Mouse (Mus musculus): ENCODE data around the gene 2010300C02Rik. TPM values are rescaled to one million over a fixed set of nuclear protein-coding genes. Genes with fewer than 3 reads are reported as not detected.

2010300C02Rik gene
- total and polyA plus RNA-seq, 2 experiments, result 0.04 to 0.09 TPM

DNA sequence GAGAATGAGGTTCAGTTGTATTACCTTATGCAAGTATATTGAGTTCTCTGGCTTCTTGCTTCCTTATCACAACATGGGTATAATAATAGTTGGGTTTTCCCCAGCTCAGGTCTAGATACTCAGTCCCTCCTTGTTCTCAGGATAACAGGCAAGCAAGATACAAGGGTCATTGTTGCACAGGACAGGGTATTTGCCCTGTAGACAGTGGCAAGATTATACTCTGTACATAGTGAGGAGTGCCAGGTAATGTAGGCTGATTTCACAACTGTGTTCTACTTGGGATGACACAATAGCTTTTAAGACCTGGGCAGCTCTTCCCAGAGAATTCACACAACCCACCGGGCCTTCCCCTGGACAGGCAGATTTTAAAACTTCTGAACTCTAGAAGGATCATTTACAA lies 151.5 kb downstream of the 2010300C02Rik start:
- Histone ChIP-seq H3K79me2 (ENCODE audit: control insufficient read depth, insufficient read depth, low read length) (no peaks in the 10 kb centered on the region), H3K27ac (replicated peaks; ENCODE audit: insufficient read depth, low read depth, low read length) (no peak overlapping the region), H3K36me3 (ENCODE audit: control insufficient read depth, insufficient read depth, low read length) (no peaks in the 10 kb centered on the region), H3K9ac (ENCODE audit: low read depth, low read length) (no peak overlapping the region), H3K4me1 (ENCODE audit: control insufficient read depth, insufficient read depth, low read length) (peaks cover 3% of the 10 kb centered on the region; the same call in 1 of the 2 replicates), H3K27me3 (ENCODE audit: control insufficient read depth, insufficient read depth, low read length) (no peaks in the 10 kb centered on the region), H3K4me3 (ENCODE audit: insufficient read depth, low read depth, low read length) (no peak overlapping the region)
- TF ChIP-seq POLR2A (IDR thresholded peaks at IDR 0.05; ENCODE audit: extremely low read depth, insufficient read depth, low read length), result no peak
- no peak for TF ChIP-seq CTCF (IDR thresholded peaks at IDR 0.05; ENCODE audit: low read depth, low read length)
- DNase-seq (ENCODE audit: extremely low read depth, low read depth, low spot score), result peak; percentile 83
- 27% methylated on average over 1 of the region's 1 CpGs for WGBS

DNA sequence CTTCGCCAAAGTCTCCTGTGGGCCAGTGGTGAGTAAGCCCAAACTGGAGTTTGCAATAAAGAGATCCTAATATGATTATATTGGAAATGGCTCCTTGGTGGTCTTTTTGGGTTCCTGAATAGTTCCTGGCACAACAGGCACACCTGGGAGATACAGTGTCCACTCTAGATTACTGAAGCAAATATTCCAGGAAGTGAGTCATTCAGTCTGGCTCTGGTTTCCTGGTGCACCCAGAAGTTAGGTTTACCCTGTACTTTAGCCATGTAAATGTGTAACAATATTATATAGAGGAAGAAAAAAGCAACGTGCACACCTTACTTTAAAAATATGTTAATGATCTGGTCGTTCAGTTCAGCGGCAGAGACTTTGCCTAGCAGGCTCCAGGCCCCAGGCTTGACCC lies 153.1 kb downstream of the 2010300C02Rik start:
- Histone ChIP-seq H3K27ac (replicated peaks; ENCODE audit: insufficient read depth, low read depth, low read length) (no peak overlapping the region), H3K79me2 (ENCODE audit: control insufficient read depth, insufficient read depth, low read length) (no peaks in the 10 kb centered on the region), H3K27me3 (ENCODE audit: control insufficient read depth, insufficient read depth, low read length) (no peaks in the 10 kb centered on the region), H3K4me3 (ENCODE audit: insufficient read depth, low read depth, low read length) (no peak overlapping the region), H3K4me1 (ENCODE audit: control insufficient read depth, insufficient read depth, low read length) (peaks cover 3% of the 10 kb centered on the region; the same call in 1 of the 2 replicates), H3K36me3 (ENCODE audit: control insufficient read depth, insufficient read depth, low read length) (no peaks in the 10 kb centered on the region), H3K9ac (ENCODE audit: low read depth, low read length) (no peak overlapping the region)
- no peak for DNase-seq (ENCODE audit: extremely low read depth, low read depth, low spot score)
- no peak for TF ChIP-seq CTCF (IDR thresholded peaks at IDR 0.05; ENCODE audit: low read depth, low read length)
- no peak for TF ChIP-seq POLR2A (IDR thresholded peaks at IDR 0.05; ENCODE audit: extremely low read depth, insufficient read depth, low read length)
- WGBS, result 82% methylated on average over 4 of the region's 4 CpGs

DNA sequence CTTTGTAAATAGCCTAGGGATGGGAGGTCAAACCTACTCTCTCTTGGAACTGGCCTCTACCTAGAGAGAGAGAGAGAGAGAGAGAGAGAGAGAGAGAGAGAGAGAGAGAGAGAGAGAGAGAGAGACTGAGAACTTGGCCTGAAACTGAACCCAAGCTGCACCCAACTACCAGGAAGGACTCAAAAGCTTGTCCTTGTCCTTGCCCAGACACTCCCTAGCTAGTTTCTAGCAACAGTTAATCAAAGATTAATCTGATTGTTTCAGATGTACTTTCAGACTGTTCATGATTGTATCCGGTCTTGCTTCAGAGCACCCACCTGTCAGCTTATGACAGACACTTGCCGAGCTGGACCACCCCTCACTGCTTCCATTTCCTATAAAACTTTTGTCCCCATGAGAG lies 153.5 kb downstream of the 2010300C02Rik start:
- Histone ChIP-seq H3K79me2 (ENCODE audit: control insufficient read depth, insufficient read depth, low read length) (no peaks in the 10 kb centered on the region), H3K36me3 (ENCODE audit: control insufficient read depth, insufficient read depth, low read length) (no peaks in the 10 kb centered on the region), H3K27me3 (ENCODE audit: control insufficient read depth, insufficient read depth, low read length) (no peaks in the 10 kb centered on the region), H3K9ac (ENCODE audit: low read depth, low read length) (no peak overlapping the region), H3K4me3 (ENCODE audit: insufficient read depth, low read depth, low read length) (no peak overlapping the region), H3K27ac (replicated peaks; ENCODE audit: insufficient read depth, low read depth, low read length) (no peak overlapping the region), H3K4me1 (ENCODE audit: control insufficient read depth, insufficient read depth, low read length) (peaks cover 3% of the 10 kb centered on the region; the same call in 1 of the 2 replicates)
- no peak for TF ChIP-seq CTCF (IDR thresholded peaks at IDR 0.05; ENCODE audit: low read depth, low read length)
- no peak for TF ChIP-seq POLR2A (IDR thresholded peaks at IDR 0.05; ENCODE audit: extremely low read depth, insufficient read depth, low read length)
- 86% methylated on average over 2 of the region's 2 CpGs for WGBS
- no peak for DNase-seq (ENCODE audit: extremely low read depth, low read depth, low spot score)

DNA sequence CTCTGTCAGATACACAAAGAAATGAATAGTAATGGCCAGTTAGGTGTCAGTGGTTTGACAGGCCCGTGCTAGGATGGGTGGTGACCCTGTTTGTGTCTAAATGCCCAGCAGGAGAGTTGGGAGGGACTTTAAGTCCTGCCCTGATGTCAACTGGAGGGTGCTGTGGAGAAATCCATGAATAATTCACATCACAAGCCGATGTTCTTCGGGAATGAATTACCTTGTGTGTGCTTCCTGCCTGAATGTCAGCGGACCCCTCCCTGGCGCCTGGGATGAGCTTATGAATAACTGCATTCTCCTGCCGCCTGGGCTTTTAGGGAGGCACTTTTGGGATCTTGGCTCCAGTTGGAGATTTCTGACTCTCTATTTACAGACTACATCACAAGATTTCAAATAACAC lies 154.5 kb downstream of the 2010300C02Rik start:
- H3K79me2 ChIP-seq (ENCODE audit: control insufficient read depth, insufficient read depth, low read length), result no peaks in the 10 kb centered on the region
- no peak for DNase-seq (ENCODE audit: extremely low read depth, low read depth, low spot score)

DNA sequence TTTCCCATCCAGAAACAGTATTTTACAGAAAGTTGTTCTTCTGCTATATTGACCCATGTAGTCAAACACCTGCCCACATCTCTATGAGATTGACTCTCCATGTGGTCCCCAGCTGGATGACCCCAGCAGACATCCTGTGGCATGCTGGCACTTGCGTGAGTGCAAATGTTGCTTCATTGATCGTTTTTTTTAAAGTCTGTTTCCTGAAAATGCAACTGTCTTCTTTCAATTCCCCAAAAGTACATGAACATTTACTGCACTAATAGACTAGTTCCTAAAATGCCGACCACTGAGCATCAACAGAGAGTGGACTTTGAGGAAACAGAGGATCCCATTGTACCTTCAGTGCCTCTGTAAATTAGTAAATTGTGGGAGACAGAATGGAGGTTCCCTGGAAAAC lies 157.9 kb downstream of the 2010300C02Rik start:
- peak; percentile 33 for DNase-seq (ENCODE audit: extremely low read depth, low read depth, low spot score)
- no peaks in the 10 kb centered on the region for H3K79me2 ChIP-seq (ENCODE audit: control insufficient read depth, insufficient read depth, low read length)
- no peaks in the 10 kb centered on the region for H3K36me3 ChIP-seq (ENCODE audit: control insufficient read depth, insufficient read depth, low read length)
- H3K27ac ChIP-seq (replicated peaks; ENCODE audit: insufficient read depth, low read depth, low read length), result no peak overlapping the region
- no peaks in the 10 kb centered on the region for H3K27me3 ChIP-seq (ENCODE audit: control insufficient read depth, insufficient read depth, low read length)
- no peak overlapping the region for H3K9ac ChIP-seq (ENCODE audit: low read depth, low read length)
- H3K4me3 ChIP-seq (ENCODE audit: insufficient read depth, low read depth, low read length), result no peak overlapping the region
- no peak for TF ChIP-seq POLR2A (IDR thresholded peaks at IDR 0.05; ENCODE audit: extremely low read depth, insufficient read depth, low read length)
- TF ChIP-seq CTCF (IDR thresholded peaks at IDR 0.05; ENCODE audit: low read depth, low read length), result no peak
- 71% methylated on average over 3 of the region's 3 CpGs for WGBS
- H3K4me1 ChIP-seq (ENCODE audit: control insufficient read depth, insufficient read depth, low read length), result no peaks in the 10 kb centered on the region

More for the DNA sequence above, 154.5 kb downstream of the 2010300C02Rik start:
- Histone ChIP-seq H3K27ac (replicated peaks; ENCODE audit: insufficient read depth, low read depth, low read length) (no peak overlapping the region), H3K36me3 (ENCODE audit: control insufficient read depth, insufficient read depth, low read length) (no peaks in the 10 kb centered on the region), H3K27me3 (ENCODE audit: control insufficient read depth, insufficient read depth, low read length) (no peaks in the 10 kb centered on the region), H3K4me1 (ENCODE audit: control insufficient read depth, insufficient read depth, low read length) (peaks cover 3% of the 10 kb centered on the region; the same call in 1 of the 2 replicates), H3K9ac (ENCODE audit: low read depth, low read length) (no peak overlapping the region), H3K4me3 (ENCODE audit: insufficient read depth, low read depth, low read length) (no peak overlapping the region)
- TF ChIP-seq POLR2A (IDR thresholded peaks at IDR 0.05; ENCODE audit: extremely low read depth, insufficient read depth, low read length) (no peak), CTCF (IDR thresholded peaks at IDR 0.05; ENCODE audit: low read depth, low read length) (no peak)
- 71% methylated on average over 6 of the region's 6 CpGs for WGBS

Other genes with a start within 250 kb of the 2010300C02Rik start
- 1.2 and 1.5 TPM in 2 replicates for gene Mgat4a, start 179.1 kb downstream of the 2010300C02Rik start, total RNA-seq (2014; rRNA removed)
- 0.17 and 0.21 TPM in 2 replicates for gene Mgat4a, start 179.1 kb downstream of the 2010300C02Rik start, polyA plus RNA-seq (2012; rRNA removed)
- gene Tsga10, start 146.3 kb upstream of the 2010300C02Rik start, total RNA-seq (2014; rRNA removed), result 1.2 and 1.4 TPM in 2 replicates
- 0.24 and 0.30 TPM in 2 replicates for gene Tsga10, start 146.3 kb upstream of the 2010300C02Rik start, polyA plus RNA-seq (2012; rRNA removed)
- 10.2 and 10.3 TPM in 2 replicates for gene Lipt1, start 151.7 kb upstream of the 2010300C02Rik start, total RNA-seq (2014; rRNA removed)
- gene Lipt1, start 151.7 kb upstream of the 2010300C02Rik start, polyA plus RNA-seq (2012; rRNA removed), result 2.2 and 3.1 TPM in 2 replicates
- gene Mitd1, start 170.3 kb upstream of the 2010300C02Rik start, total RNA-seq (2014; rRNA removed), result 8.6 and 10.7 TPM in 2 replicates
- gene Mitd1, start 170.3 kb upstream of the 2010300C02Rik start, polyA plus RNA-seq (2012; rRNA removed), result 3.5 and 4.6 TPM in 2 replicates
- gene Mrpl30, start 170.4 kb upstream of the 2010300C02Rik start, total RNA-seq (2014; rRNA removed), result 83.6 and 111 TPM in 2 replicates
- gene Mrpl30, start 170.4 kb upstream of the 2010300C02Rik start, polyA plus RNA-seq (2012; rRNA removed), result 46.4 and 65.0 TPM in 2 replicates
- gene Lyg2, start 196.4 kb upstream of the 2010300C02Rik start, total RNA-seq (2014; rRNA removed), result not detected in 2 replicates
- not detected in 2 replicates for gene Lyg2, start 196.4 kb upstream of the 2010300C02Rik start, polyA plus RNA-seq (2012; rRNA removed)
- not detected in 2 replicates for gene Lyg1, start 237.7 kb upstream of the 2010300C02Rik start, total RNA-seq (2014; rRNA removed)
- not detected in 2 replicates for gene Lyg1, start 237.7 kb upstream of the 2010300C02Rik start, polyA plus RNA-seq (2012; rRNA removed)

Measured in liver, adult 2 months (tissue).